Mouse (Mus musculus) heart, embryonic 12.5 days (tissue): Measurements from ENCODE around the gene Nfatc3. TPM values are rescaled to one million over a fixed set of nuclear protein-coding genes. Genes with fewer than 3 reads are reported as not detected.

ENCODE experiments used
- ATAC-seq: fragments of 200-750 bp; cut with Nextera tagmentation; 2 replicates; pipeline ENCODE4 v1.8.0; 2017; ENCODE audit warnings: moderate TSS enrichment, moderate library complexity; ENCODE audit not compliant: insufficient number of reproducible peaks, low FRiP score
- H3K27ac ChIP-seq: fragments of 300-500 bp; sonication (generic); 2 replicates; pipeline ENCODE4 v1.5.1; 2016; ENCODE audit warnings: mild to moderate bottlenecking, moderate library complexity; ENCODE audit not compliant: poor library complexity, severe bottlenecking
- H3K27me3 ChIP-seq: fragments of 300-500 bp; sonication (generic); replicated peaks from 2 replicates; pipeline ENCODE4 v1.6.1; 2016; ENCODE audit warnings: mild to moderate bottlenecking, moderate library complexity
- H3K36me3 ChIP-seq: fragments of 300-500 bp; sonication (generic); 2 replicates; pipeline ENCODE4 v1.6.1; 2016; ENCODE audit warnings: mild to moderate bottlenecking, moderate library complexity
- H3K4me1 ChIP-seq: fragments of 300-500 bp; sonication (generic); replicated peaks from 2 replicates; pipeline ENCODE4 v1.6.1; 2016; ENCODE audit warnings: mild to moderate bottlenecking
- H3K4me2 ChIP-seq: fragments of 300-500 bp; sonication (generic); 2 replicates; pipeline ENCODE4 v1.6.1; 2016; ENCODE audit warnings: mild to moderate bottlenecking, moderate library complexity
- H3K4me3 ChIP-seq: fragments of 300-500 bp; sonication (generic); 2 replicates; pipeline ENCODE4 v1.5.1; 2016; ENCODE audit warnings: mild to moderate bottlenecking
- H3K9ac ChIP-seq: fragments of 300-500 bp; sonication (generic); 2 replicates; pipeline ENCODE4 v1.6.1; 2016; ENCODE audit warnings: mild to moderate bottlenecking, moderate library complexity
- H3K9me3 ChIP-seq: fragments of 300-500 bp; sonication (generic); replicated peaks from 2 replicates; pipeline ENCODE4 v1.6.1; 2016; ENCODE audit warnings: mild to moderate bottlenecking, moderate library complexity
- WGBS: fragments of 180-500 bp; shearing (Covaris S2); methylation state at CpG from one replicate; pipeline ENCODE4 v1.1.7; 2016; 5-methylcytosine and 5-hydroxymethylcytosine counted together
- polyA plus RNA-seq: library from polyadenylated mRNA; unstranded; fragments of >200 nt; fragmentation: Nextera tagmentation; extraction: Ambion mirVana; gene quantifications from 2 replicates; pipeline ENCODE4 v1.2.1, GENCODE M21; 2016

Gene Nfatc3
- polyA plus RNA-seq, 1 experiment from 2014 or later = 4.6 TPM

- Histone ChIP-seq H3K4me3 (no peak overlapping the region), H3K27ac (no peak overlapping the region), H3K9me3 (no peaks in the 10 kb centered on the region), H3K4me2 (no peak overlapping the region), H3K4me1 (no peaks in the 10 kb centered on the region), H3K36me3 (peaks cover 52% of the 10 kb centered on the region), H3K27me3 (no peaks in the 10 kb centered on the region), H3K9ac (no peak overlapping the region)
- ATAC-seq = no peak
- WGBS = 70% methylated on average over 3 of the region's 3 CpGs
These were observed 68.4 kb downstream of the Nfatc3 start for GRCm38 (mm10) chr8:106127054-106127453.

GRCm38 (mm10) chr8:106127882-106128410 is 69.3 kb downstream of the Nfatc3 start:
- peaks cover 8% of the 10 kb centered on the region for H3K27me3 ChIP-seq
- peaks cover 58% of the 10 kb centered on the region for H3K36me3 ChIP-seq
- 89% methylated on average over 10 of the region's 10 CpGs for WGBS
- H3K4me1 ChIP-seq = no peaks in the 10 kb centered on the region
- no peak overlapping the region for H3K9ac ChIP-seq
- no peak overlapping the region for H3K4me3 ChIP-seq
- H3K4me2 ChIP-seq = no peak overlapping the region
- H3K9me3 ChIP-seq = no peaks in the 10 kb centered on the region
- no peak for ATAC-seq
- H3K27ac ChIP-seq = no peak overlapping the region

GRCm38 (mm10) chr8:106129232-106129930 is 70.7 kb downstream of the Nfatc3 start:
- no peak overlapping the region for H3K27ac ChIP-seq
- H3K27me3 ChIP-seq = peaks cover 22% of the 10 kb centered on the region
- H3K9me3 ChIP-seq = no peaks in the 10 kb centered on the region
- H3K4me2 ChIP-seq = no peak overlapping the region
- H3K36me3 ChIP-seq = peaks cover 53% of the 10 kb centered on the region
- ATAC-seq = no peak
- no peak overlapping the region for H3K4me3 ChIP-seq
- no peak overlapping the region for H3K9ac ChIP-seq
- H3K4me1 ChIP-seq = no peaks in the 10 kb centered on the region

GRCm38 (mm10) chr8:106129997-106130396 is 71.4 kb downstream of the Nfatc3 start:
- Histone ChIP-seq H3K4me1 (0 out of 2 replicates have a peak, but pooled peaks cover under 1% of the 10 kb centered on the region), H3K4me3 (no peak overlapping the region), H3K9ac (no peak overlapping the region), H3K27me3 (peaks cover 28% of the 10 kb centered on the region), H3K9me3 (no peaks in the 10 kb centered on the region), H3K27ac (no peak overlapping the region), H3K36me3 (peaks cover 53% of the 10 kb centered on the region), H3K4me2 (no peak overlapping the region)
- ATAC-seq = no peak
- 86% methylated on average over 2 of the region's 2 CpGs for WGBS

- 73% methylated on average over 2 of the region's 2 CpGs for WGBS
- Histone ChIP-seq H3K4me1 (peaks cover 6% of the 10 kb centered on the region), H3K36me3 (peaks cover 53% of the 10 kb centered on the region), H3K4me2 (no peak overlapping the region), H3K9ac (no peak overlapping the region), H3K27ac (no peak overlapping the region), H3K27me3 (peaks cover 33% of the 10 kb centered on the region), H3K9me3 (no peaks in the 10 kb centered on the region), H3K4me3 (no peak overlapping the region)
- no peak for ATAC-seq
These were observed 71.9 kb downstream of the Nfatc3 start for GRCm38 (mm10) chr8:106130505-106130904.

GRCm38 (mm10) chr8:106131021-106131420 is 72.4 kb downstream of the Nfatc3 start:
- Histone ChIP-seq H3K9me3 (no peaks in the 10 kb centered on the region), H3K36me3 (peaks cover 53% of the 10 kb centered on the region), H3K4me1 (peaks cover 11% of the 10 kb centered on the region), H3K4me3 (no peak overlapping the region), H3K27ac (no peak overlapping the region), H3K27me3 (peaks cover 38% of the 10 kb centered on the region), H3K9ac (no peak overlapping the region), H3K4me2 (no peak overlapping the region)
- no peak for ATAC-seq
- 90% methylated on average over 4 of the region's 4 CpGs for WGBS

GRCm38 (mm10) chr8:106131488-106132222 is 73.0 kb downstream of the Nfatc3 start:
- peaks cover 17% of the 10 kb centered on the region for H3K4me1 ChIP-seq
- no peak overlapping the region for H3K4me3 ChIP-seq
- H3K9me3 ChIP-seq = no peaks in the 10 kb centered on the region
- no peak overlapping the region for H3K4me2 ChIP-seq
- 82% methylated on average over 7 of the region's 7 CpGs for WGBS
- peaks cover 53% of the 10 kb centered on the region for H3K36me3 ChIP-seq
- ATAC-seq = no peak
- peaks cover 42% of the 10 kb centered on the region for H3K27me3 ChIP-seq
- no peak overlapping the region for H3K9ac ChIP-seq
- no peak overlapping the region for H3K27ac ChIP-seq

- Histone ChIP-seq H3K27ac (no peak overlapping the region), H3K9ac (no peak overlapping the region), H3K4me2 (no peak overlapping the region), H3K36me3 (peaks cover 47% of the 10 kb centered on the region), H3K4me1 (peaks cover 24% of the 10 kb centered on the region), H3K4me3 (no peak overlapping the region), H3K27me3 (peaks cover 42% of the 10 kb centered on the region), H3K9me3 (no peaks in the 10 kb centered on the region)
- no peak for ATAC-seq
- WGBS = 91% methylated on average over 11 of the region's 11 CpGs
These were observed 73.7 kb downstream of the Nfatc3 start for GRCm38 (mm10) chr8:106132356-106132755.

GRCm38 (mm10) chr8:106133526-106133925 is 74.9 kb downstream of the Nfatc3 start:
- 64% methylated on average over 13 of the region's 13 CpGs for WGBS
- Histone ChIP-seq H3K9me3 (no peaks in the 10 kb centered on the region), H3K27ac (no peak overlapping the region), H3K4me3 (no peak overlapping the region), H3K4me2 (no peak overlapping the region), H3K9ac (no peak overlapping the region), H3K27me3 (peaks cover 42% of the 10 kb centered on the region), H3K36me3 (peaks cover 38% of the 10 kb centered on the region), H3K4me1 (peaks cover 31% of the 10 kb centered on the region)
- ATAC-seq = no peak

GRCm38 (mm10) chr8:106133946-106134345 is 75.3 kb downstream of the Nfatc3 start:
- ATAC-seq = no peak
- 67% methylated on average over 6 of the region's 6 CpGs for WGBS

GRCm38 (mm10) chr8:106134751-106135571 is 76.3 kb downstream of the Nfatc3 start:
- Histone ChIP-seq H3K4me3 (peak overlapping the region; percentile 56; the same call in 1 of the 2 replicates), H3K9ac (no peak overlapping the region), H3K36me3 (peaks cover 27% of the 10 kb centered on the region), H3K9me3 (no peaks in the 10 kb centered on the region), H3K27me3 (peaks cover 42% of the 10 kb centered on the region), H3K27ac (no peak overlapping the region), H3K4me1 (peaks cover 35% of the 10 kb centered on the region), H3K4me2 (no peak overlapping the region; the same call in 1 of the 2 replicates)
- WGBS = 24% methylated on average over 14 of the region's 14 CpGs
- peak; percentile 7; the same call in 1 of the 2 replicates for ATAC-seq

More at GRCm38 (mm10) chr8:106133946-106134345, 75.3 kb downstream of the Nfatc3 start:
- peaks cover 42% of the 10 kb centered on the region for H3K27me3 ChIP-seq
- H3K4me1 ChIP-seq = peaks cover 35% of the 10 kb centered on the region
- no peaks in the 10 kb centered on the region for H3K9me3 ChIP-seq
- H3K27ac ChIP-seq = no peak overlapping the region
- H3K36me3 ChIP-seq = peaks cover 34% of the 10 kb centered on the region
- H3K4me2 ChIP-seq = no peak overlapping the region
- no peak overlapping the region for H3K9ac ChIP-seq
- no peak overlapping the region for H3K4me3 ChIP-seq
